Mouse (Mus musculus) lung, postnatal 4 days (tissue): Measurements from ENCODE around the gene Nmb.

Experiments used
- DNase-seq, 2 experiments: peaks; one replicate each; pipeline ENCODE4 v3.0.0; 2021

Nmb gene

GRCm38 (mm10) chr7:80855316-80855715 is 49.6 kb downstream of the Nmb start:
- DNase-seq = no peak

- DNase-seq = no peak
Measured at GRCm38 (mm10) chr7:80853218-80853617, 51.7 kb downstream of the Nmb start.
